In genomic region chr4:76091845-76092244, GRCm38 (mm10) we compare ENCODE assay signal across 27 mouse cellular contexts.
"Had no signal": no experiment of that assay in that cellular context is flagged by ENCODE, and none has a peak within 500 bp of the region (broad histone marks: within the 10 kb centered on the region; RNA-seq: fewer than 3 reads in every experiment).

No protein-coding gene starts in this region.

- H3K27me3 ChIP-seq: embryonic facial prominence, embryonic 12.5 days; embryonic facial prominence, embryonic 13.5 days; embryonic facial prominence, embryonic 15.5 days; forebrain, embryonic 12.5 days; forebrain, embryonic 13.5 days; forebrain, embryonic 15.5 days had no signal

- H3K4me3 ChIP-seq: embryonic facial prominence, embryonic 10.5 days; embryonic facial prominence, embryonic 12.5 days; embryonic facial prominence, embryonic 13.5 days; embryonic facial prominence, embryonic 15.5 days; erythroblast, embryonic 14.5 days; forebrain, embryonic 10.5 days; forebrain, embryonic 12.5 days; forebrain, embryonic 13.5 days; forebrain, embryonic 15.5 days; gastrocnemius, adult 2 months; heart, adult 2 months had no signal

- DNase-seq: cerebellum, adult 9-10 months; cerebellum, adult 9-11 months; cerebellum, postnatal 10 days; cerebellum, postnatal 14 days; cerebellum, postnatal 25 days; cerebellum, postnatal 36 days; embryo, embryonic 11 days; forebrain, postnatal 0 days; gastrocnemius, adult 2 months; gastrocnemius, postnatal 10 days; gastrocnemius, postnatal 14 days; gastrocnemius, postnatal 25 days; gastrocnemius, postnatal 36 days; heart, adult 11 months; heart, adult 18-20 months; heart, adult 2 months had no signal

- H3K36me3 ChIP-seq: forebrain, embryonic 12.5 days; forebrain, embryonic 15.5 days had no signal

- H3K4me1 ChIP-seq: embryonic facial prominence, embryonic 10.5 days; embryonic facial prominence, embryonic 12.5 days; embryonic facial prominence, embryonic 13.5 days; embryonic facial prominence, embryonic 15.5 days; forebrain, embryonic 10.5 days; forebrain, embryonic 12.5 days; forebrain, embryonic 13.5 days; forebrain, embryonic 15.5 days had no signal

- ATAC-seq: forebrain, embryonic 13.5 days; forebrain, embryonic 14.5 days; forebrain, embryonic 15.5 days; forebrain, embryonic 16.5 days; forebrain, postnatal 0 days had no signal

- H3K9me3 ChIP-seq: embryonic facial prominence, embryonic 10.5 days; embryonic facial prominence, embryonic 12.5 days; embryonic facial prominence, embryonic 13.5 days; embryonic facial prominence, embryonic 15.5 days; forebrain, embryonic 10.5 days; forebrain, embryonic 12.5 days; forebrain, embryonic 13.5 days; forebrain, embryonic 15.5 days had no signal
